10 mouse cellular contexts compared by ENCODE assay signal in genomic region chr4:127989347-127989995, GRCm38 (mm10). TPM values are rescaled to one million over a fixed set of nuclear protein-coding genes. Genes with fewer than 3 reads are reported as not detected.
A peak's percentile ranks its signal among the peaks of the same experiment; 100 is the strongest.
DNase-seq lines count a peak whose midpoint lies in the region; ATAC-seq and TF ChIP-seq lines count a peak whose summit lies in the region.
"Had no signal": no experiment of that assay in that cellular context is flagged by ENCODE, and none has a peak within 500 bp of the region (broad histone marks: within the 10 kb centered on the region; RNA-seq: fewer than 3 reads in every experiment).

No protein-coding gene starts in this region.

- WGBS in kidney, adult 2 months, result 10% methylated on average over 18 of the region's 18 CpGs
- WGBS in forebrain, embryonic 13.5 days, result 7% methylated on average over 18 of the region's 18 CpGs
- WGBS in liver, embryonic 11.5 days, result 11% methylated on average over 18 of the region's 18 CpGs
- 5% methylated on average over 18 of the region's 18 CpGs for WGBS in heart, embryonic 12.5 days

- peak overlapping the region; percentile 82 for H3K4me2 ChIP-seq in forebrain, embryonic 13.5 days
- H3K4me2 ChIP-seq in liver, embryonic 11.5 days, result no peak overlapping the region
- H3K4me2 ChIP-seq in heart, embryonic 12.5 days, result no peak overlapping the region

- no peaks in the 10 kb centered on the region for H3K9me3 ChIP-seq in forebrain, embryonic 13.5 days (replicated peaks)
- H3K9me3 ChIP-seq in liver, embryonic 11.5 days (ENCODE audit: control insufficient read depth, low read length), result no peaks in the 10 kb centered on the region
- no peaks in the 10 kb centered on the region for H3K9me3 ChIP-seq in heart, embryonic 12.5 days (replicated peaks)
- H3K9me3 ChIP-seq: embryonic facial prominence, embryonic 15.5 days had no signal

- no peak for TF ChIP-seq CTCF in kidney, adult 2 months (conservative IDR thresholded peaks at IDR 0.05; ENCODE audit: insufficient read depth, insufficient read length, low read depth, low read length)

- 0 out of 2 replicates have a peak, but pooled peaks cover 1% of the 10 kb centered on the region for H3K27me3 ChIP-seq in kidney, adult 2 months (replicated peaks; ENCODE audit: control insufficient read depth, insufficient read depth, low read length)
- peaks cover 50% of the 10 kb centered on the region for H3K27me3 ChIP-seq in forebrain, embryonic 13.5 days
- H3K27me3 ChIP-seq in liver, embryonic 11.5 days (replicated peaks; ENCODE audit: control insufficient read depth, insufficient read depth, low read length), result peaks cover 60% of the 10 kb centered on the region
- H3K27me3 ChIP-seq in heart, embryonic 12.5 days (replicated peaks), result peaks cover 87% of the 10 kb centered on the region

- no peak overlapping the region for H3K27ac ChIP-seq in kidney, adult 2 months (ENCODE audit: insufficient read depth, low read depth, low read length)
- no peak overlapping the region for H3K27ac ChIP-seq in forebrain, embryonic 13.5 days
- H3K27ac ChIP-seq in liver, embryonic 11.5 days (ENCODE audit: low read depth, low read length), result no peak overlapping the region
- no peak overlapping the region for H3K27ac ChIP-seq in heart, embryonic 12.5 days (ENCODE audit: poor library complexity, severe bottlenecking)
- H3K27ac ChIP-seq: embryonic facial prominence, embryonic 15.5 days had no signal

- no peak for ATAC-seq in forebrain, embryonic 13.5 days
- ATAC-seq in liver, embryonic 11.5 days (replicated peaks; ENCODE audit: low FRiP score), result no peak
- no peak for ATAC-seq in heart, embryonic 12.5 days (ENCODE audit: insufficient number of reproducible peaks, low FRiP score)

- H3K4me3 ChIP-seq in kidney, adult 2 months (ENCODE audit: insufficient read depth, low read depth, low read length), result no peak overlapping the region
- H3K4me3 ChIP-seq in forebrain, embryonic 13.5 days, result peak overlapping the region; percentile 67
- no peak overlapping the region for H3K4me3 ChIP-seq in liver, embryonic 11.5 days (ENCODE audit: low read depth, low read length)
- H3K4me3 ChIP-seq in heart, embryonic 12.5 days, result no peak overlapping the region

- H3K36me3 ChIP-seq in kidney, adult 2 months (ENCODE audit: control insufficient read depth, insufficient read depth, low read length), result no peaks in the 10 kb centered on the region
- no peaks in the 10 kb centered on the region for H3K36me3 ChIP-seq in forebrain, embryonic 13.5 days (ENCODE audit: poor library complexity, severe bottlenecking)
- no peaks in the 10 kb centered on the region for H3K36me3 ChIP-seq in liver, embryonic 11.5 days (ENCODE audit: control insufficient read depth, insufficient read depth, low read length)
- no peaks in the 10 kb centered on the region for H3K36me3 ChIP-seq in heart, embryonic 12.5 days
- H3K36me3 ChIP-seq: embryonic facial prominence, embryonic 15.5 days had no signal

- no peaks in the 10 kb centered on the region for H3K4me1 ChIP-seq in kidney, adult 2 months (ENCODE audit: control insufficient read depth, insufficient read depth, low read length)
- peaks cover 46% of the 10 kb centered on the region for H3K4me1 ChIP-seq in forebrain, embryonic 13.5 days
- H3K4me1 ChIP-seq in liver, embryonic 11.5 days (replicated peaks; ENCODE audit: control insufficient read depth, insufficient read depth, low read length), result no peaks in the 10 kb centered on the region
- peaks cover 18% of the 10 kb centered on the region for H3K4me1 ChIP-seq in heart, embryonic 12.5 days (replicated peaks)

- H3K9ac ChIP-seq in forebrain, embryonic 13.5 days, result peak overlapping the region; percentile 82
- no peak overlapping the region for H3K9ac ChIP-seq in liver, embryonic 11.5 days (ENCODE audit: low read depth, low read length)
- H3K9ac ChIP-seq in heart, embryonic 12.5 days, result no peak overlapping the region
- H3K9ac ChIP-seq: embryonic facial prominence, embryonic 15.5 days had no signal

- no peak for TF ChIP-seq POLR2A in kidney, adult 2 months (IDR thresholded peaks at IDR 0.05; ENCODE audit: low read depth, low read length)

- peak; percentile 6 for DNase-seq in kidney, adult 18-20 months
- no peak for DNase-seq in kidney, adult 2 months
- DNase-seq in left cerebral cortex, adult 11 months (ENCODE audit: low spot score), result peak; percentile 42
- DNase-seq in retina, postnatal 1 day, result peak; percentile 55
- DNase-seq in liver, embryonic 11.5 days (ENCODE audit: low spot score), result no peak
- DNase-seq in spleen, adult 18-20 months, result no peak

RNA-seq across cellular contexts. Expression of gene Csmd2, which starts 1.8 kb away (rescaled TPM):
- polyA plus RNA-seq in kidney, adult 2 months (2012; rRNA removed), result 0.03 TPM in 1 of 2 replicates, not detected in the other
- 4.5 and 5.1 TPM in 2 replicates for polyA plus RNA-seq in forebrain, embryonic 13.5 days (2015; fragmentation: Nextera tagmentation; extraction: Ambion mirVana)
- polyA plus RNA-seq in liver, embryonic 11.5 days (2014; fragmentation: Nextera tagmentation; extraction: Ambion mirVana), result 0.03 TPM in 1 of 2 replicates, not detected in the other
- polyA plus RNA-seq in heart, embryonic 12.5 days (2016; fragmentation: Nextera tagmentation; extraction: Ambion mirVana), result 0.06 TPM in 1 of 2 replicates, not detected in the other

RNA-seq across cellular contexts. Expression of gene CK137956, which starts 18.7 kb away (rescaled TPM):
- polyA plus RNA-seq in kidney, adult 2 months (2012; rRNA removed), result 0.07 TPM in 1 of 2 replicates, not detected in the other
- polyA plus RNA-seq in forebrain, embryonic 13.5 days (2015; fragmentation: Nextera tagmentation; extraction: Ambion mirVana), result 0.29 and 0.39 TPM in 2 replicates
- polyA plus RNA-seq in liver, embryonic 11.5 days (2014; fragmentation: Nextera tagmentation; extraction: Ambion mirVana), result not detected in 2 replicates
- not detected in 2 replicates for polyA plus RNA-seq in heart, embryonic 12.5 days (2016; fragmentation: Nextera tagmentation; extraction: Ambion mirVana)
- polyA plus RNA-seq: embryonic facial prominence, embryonic 15.5 days; small intestine, adult 2 months had no signal

Comparison
In these comparisons a context has a peak if more than half of its experiments do, and no peak if none do; other contexts are left out.
1. DNase-seq: peak in kidney, adult 18-20 months (single experiment), left cerebral cortex, adult 11 months (single experiment) and retina, postnatal 1 day (single experiment); none in kidney, adult 2 months (single experiment), liver, embryonic 11.5 days (single experiment) and spleen, adult 18-20 months (0 of 2).